Mouse (Mus musculus): Measurements from ENCODE around the gene 4930435E12Rik.

Gene 4930435E12Rik

DNA sequence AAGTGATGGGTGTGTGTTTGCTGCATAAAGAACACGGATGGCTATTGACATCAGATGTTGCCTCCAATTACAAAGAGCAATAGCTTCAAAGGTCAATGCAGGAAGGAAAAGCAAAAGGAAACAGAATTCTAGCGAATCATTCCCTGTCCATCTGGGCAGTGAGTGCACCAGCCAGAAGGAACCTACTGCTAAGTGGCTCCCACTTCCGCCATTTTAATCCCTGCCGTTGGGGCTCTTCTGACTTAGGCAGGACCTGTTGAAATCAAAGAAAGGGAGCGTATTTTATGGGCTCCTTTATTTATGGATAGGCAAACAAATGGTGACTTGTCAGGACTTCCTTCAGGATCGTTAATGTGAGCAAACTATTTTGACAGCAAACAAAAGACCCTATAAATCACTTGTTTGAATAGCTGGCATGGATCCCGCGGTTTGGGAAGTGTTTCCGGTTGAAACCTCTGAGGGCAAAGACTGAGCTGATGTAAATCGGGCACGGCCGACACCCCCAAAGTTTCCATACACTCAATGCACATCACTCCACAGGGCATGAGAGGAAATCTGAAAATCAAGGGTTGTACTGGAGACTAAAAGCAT is 55.5 kb downstream of the 4930435E12Rik start:
- in situ Hi-C loops (cut with MboI; ENCODE audit: unreplicated experiment in 2 of 2): no loop called here

DNA sequence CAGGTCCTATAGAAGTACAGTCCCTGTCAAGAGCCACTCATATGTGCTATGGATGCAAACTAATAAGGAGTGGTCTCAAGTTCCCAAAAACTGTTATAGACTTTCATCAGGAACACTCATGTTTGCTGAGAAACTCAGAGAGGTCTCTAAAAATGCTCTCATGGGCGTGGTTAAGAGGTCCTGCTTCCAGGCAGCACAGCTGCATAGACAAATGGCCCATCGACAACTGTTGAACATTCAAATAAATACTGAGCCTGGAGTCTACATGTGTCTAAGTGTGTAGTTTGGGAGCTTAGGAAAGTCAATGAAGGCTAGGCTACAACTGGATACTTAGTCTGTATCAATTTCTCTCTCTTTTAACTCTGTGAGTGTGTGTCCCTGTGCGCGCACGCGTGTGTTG is 57.4 kb downstream of the 4930435E12Rik start:
- in situ Hi-C loops (cut with MboI; ENCODE audit: unreplicated experiment in 2 of 2): no loop called here

DNA sequence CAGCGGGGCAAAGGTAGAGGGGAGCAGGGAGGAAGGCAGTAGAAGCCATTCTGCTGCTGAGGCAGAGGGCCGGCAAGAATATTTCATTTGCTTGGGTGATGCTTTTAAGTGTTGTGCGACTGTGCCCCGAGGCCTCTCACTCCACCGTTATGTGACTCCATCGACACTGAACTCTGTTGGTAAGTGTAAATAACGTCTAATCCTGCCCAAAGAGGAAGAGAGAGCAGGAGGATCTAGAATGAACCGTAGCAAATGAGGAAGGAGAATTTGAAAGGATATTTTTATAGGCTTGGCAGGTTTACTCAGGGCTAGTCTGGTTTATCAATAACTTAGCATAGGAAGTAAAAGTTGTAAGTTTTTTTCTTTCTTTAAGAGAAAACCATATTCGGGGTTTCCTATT is 59.0 kb downstream of the 4930435E12Rik start:
- in situ Hi-C loops (cut with MboI; ENCODE audit: unreplicated experiment in 2 of 2): no loop called here

DNA sequence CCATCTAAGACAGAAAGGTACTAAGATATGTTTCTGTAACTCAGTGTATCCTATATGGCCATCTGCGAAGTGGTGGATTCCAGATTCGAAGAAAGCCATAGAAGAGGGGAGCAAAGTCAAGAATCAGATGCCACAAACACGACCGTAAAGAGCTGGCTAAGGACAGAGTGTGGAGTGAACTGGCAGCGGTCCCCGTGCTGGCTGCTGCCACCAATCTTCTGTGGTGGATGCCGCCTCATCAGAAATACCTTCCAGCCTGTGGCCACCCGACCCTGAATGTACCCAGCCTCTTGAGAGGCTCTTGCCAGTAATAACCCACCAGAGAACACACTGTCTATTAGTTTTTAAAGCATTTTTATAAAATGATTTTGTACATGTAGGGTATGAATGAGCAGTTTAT is 60.2 kb downstream of the 4930435E12Rik start:
- in situ Hi-C loops (cut with MboI; ENCODE audit: unreplicated experiment in 2 of 2): no loop called here

DNA sequence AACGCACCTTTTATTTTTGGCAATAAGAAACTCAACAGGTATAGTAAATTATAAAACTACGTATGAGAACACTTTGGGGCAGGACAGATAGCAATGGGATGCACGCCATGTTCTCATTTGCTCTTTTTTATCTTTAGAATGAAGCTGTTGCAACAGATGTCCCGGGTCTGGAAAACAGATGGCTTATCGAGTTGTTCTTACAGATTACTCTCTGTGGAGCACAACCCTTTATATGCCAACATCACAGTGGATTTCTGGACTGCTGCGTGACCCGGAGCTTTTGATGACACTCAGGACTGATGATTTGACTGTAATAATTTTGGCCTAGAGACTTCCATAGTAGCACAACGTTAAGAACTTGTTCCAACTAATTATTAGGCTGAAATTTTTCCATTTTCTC is 60.8 kb downstream of the 4930435E12Rik start:
- in situ Hi-C loops (cut with MboI; ENCODE audit: unreplicated experiment in 2 of 2): no loop called here

DNA sequence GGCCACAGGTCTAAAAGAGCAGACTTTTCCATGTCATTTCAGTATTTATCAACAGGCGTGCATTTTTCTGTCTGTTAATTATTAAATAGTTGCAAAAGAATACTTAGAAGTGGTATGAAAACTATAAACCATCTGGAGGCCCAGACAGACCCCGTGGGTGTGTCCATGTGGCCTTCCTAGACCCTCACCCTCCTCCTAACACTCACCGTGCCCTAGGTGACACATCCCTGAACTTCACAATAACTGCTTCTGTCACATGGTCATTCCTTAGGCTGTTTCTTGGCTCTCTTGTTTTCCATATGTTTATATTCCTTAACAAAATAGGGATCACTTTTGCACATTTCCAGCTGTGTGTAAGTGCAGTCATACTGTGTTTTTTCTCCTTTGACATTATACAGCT is 61.9 kb downstream of the 4930435E12Rik start:
- in situ Hi-C loops (cut with MboI; ENCODE audit: unreplicated experiment in 2 of 2): no loop called here

DNA sequence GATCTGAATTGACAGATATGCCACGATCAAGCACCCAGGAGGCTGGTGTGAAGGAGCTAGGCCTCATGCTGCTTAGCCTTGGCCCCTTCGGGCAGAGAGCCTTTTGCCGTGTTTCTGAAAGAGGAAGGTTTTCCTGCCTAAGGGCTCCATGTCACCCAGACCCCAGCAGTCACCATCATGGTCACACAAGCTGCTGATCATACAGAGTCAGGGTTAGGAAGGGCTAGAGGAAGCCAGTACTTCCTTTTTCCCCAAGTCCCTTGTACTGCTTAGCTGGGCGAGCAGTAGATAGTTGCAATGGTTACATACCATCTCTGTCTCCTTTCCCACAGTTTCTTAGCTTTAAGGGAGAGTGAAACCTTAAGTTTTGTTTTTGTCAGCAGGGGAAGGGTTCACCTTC is 65.0 kb downstream of the 4930435E12Rik start:
- in situ Hi-C loops (cut with MboI; ENCODE audit: unreplicated experiment in 2 of 2): no loop called here

DNA sequence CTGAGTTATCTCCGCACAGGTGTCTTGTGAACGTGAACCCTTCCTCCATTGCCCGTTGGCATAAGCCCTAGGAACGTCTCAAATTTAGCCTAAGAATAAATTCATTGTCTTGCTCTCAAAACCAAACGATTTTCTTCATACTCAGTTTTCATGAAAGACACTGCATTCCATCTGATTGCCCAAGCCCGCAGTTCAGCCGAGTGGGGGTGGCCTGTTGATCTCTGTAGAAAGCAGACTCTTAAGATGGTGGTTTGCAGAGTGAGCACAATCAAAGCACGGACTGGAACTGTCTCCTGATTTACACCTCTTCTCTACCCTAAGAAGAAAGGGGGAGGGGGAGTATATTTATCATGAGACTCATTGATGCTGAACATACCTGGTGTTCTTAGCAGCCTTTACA is 66.1 kb downstream of the 4930435E12Rik start:
- in situ Hi-C loops (cut with MboI; ENCODE audit: unreplicated experiment in 2 of 2): no loop called here
